Mouse (Mus musculus) E14TG2a.4 (cell line): ENCODE results near the gene Gm20388.

Experiments
- CTCF ChIP-seq: conservative IDR thresholded peaks from 2 replicates; pipeline ENCODE4 v1.5.1; 2014; ENCODE audit warnings: low read length
- NANOG ChIP-seq: IDR thresholded peaks from 2 replicates; pipeline ENCODE4 v1.6.1; 2014; ENCODE audit warnings: borderline replicate concordance, low read length, mixed read lengths
- POU5F1 ChIP-seq: IDR thresholded peaks from 2 replicates; pipeline ENCODE4 v1.6.1; 2014; ENCODE audit warnings: low read length, borderline replicate concordance

DNA sequence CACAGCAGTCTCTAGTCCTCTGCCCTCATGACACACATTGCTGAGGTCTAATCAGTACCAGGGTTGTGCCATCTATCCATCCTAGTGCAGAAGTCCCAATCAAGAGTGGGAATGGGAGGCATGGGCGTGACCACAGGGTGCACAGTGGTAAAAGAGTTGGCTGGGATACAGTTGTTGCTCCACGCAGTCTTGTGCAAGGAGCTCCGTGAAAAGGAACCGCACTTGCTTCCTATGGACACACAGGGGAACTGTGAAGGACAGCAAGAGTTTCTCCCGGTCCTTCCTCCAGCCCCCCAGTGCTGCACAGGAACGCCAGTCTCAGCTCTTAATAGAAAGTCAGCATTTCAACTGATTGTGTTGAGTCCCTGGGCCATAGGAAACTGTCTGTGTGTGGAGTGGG, 4048.8 kb downstream of the Gm20388 start:
- TF ChIP-seq CTCF (no peak), POU5F1 (no peak), NANOG (no peak)
